Mouse (Mus musculus) gastrocnemius, postnatal 4 days (tissue): ENCODE measurements around the gene Rnf121. TPM values are rescaled to one million over a fixed set of nuclear protein-coding genes. Genes with fewer than 3 reads are reported as not detected.

Experiments
- DNase-seq, 2 experiments: peaks; one replicate each; pipeline ENCODE4 v3.0.0; 2021 to 2022; ENCODE audit warnings: low spot score in 2 of 2, mixed read lengths in 2 of 2
- long read RNA-seq, 2 experiments: library from polyadenylated mRNA; stranded (forward); transcript quantifications; one replicate each; pipeline ENCODE4 v2.0.0; 2021
- total RNA-seq, 2 experiments: library from RNA; stranded (reverse); gene quantifications; 2 replicates each; pipeline ENCODE4 v1.2.3; 2021

The Rnf121 gene
- 10 to 100 TPM; 27.4 to 31.3 TPM for total RNA-seq
- long read RNA-seq, experiment 1, transcript Rnf121-202 (9 exons, 2,249 nt) = major isoform, 34 of 38 reads
- long read RNA-seq, experiment 1, partial matches to known transcripts = 0 of 38 reads
- long read RNA-seq, experiment 1, other reads (novel, unspliced or antisense) = 1 of 38 reads
- long read RNA-seq, experiment 2, transcript Rnf121-202 (9 exons, 2,249 nt) = major isoform, 23 of 38 reads
- long read RNA-seq, experiment 2, partial matches to known transcripts = 2 of 38 reads
- long read RNA-seq, experiment 2, other reads (novel, unspliced or antisense) = 9 of 38 reads

GRCm38 (mm10) chr7:102065046-102065891 lies at the start of gene Rnf121, which contains the start of the genes Xndc1 and Xntrpc:
TSS of gene Rnf121 (minus strand) at chr7:102065469.
TSS of gene Xndc1 (plus strand) at chr7:102065511.
TSS of gene Xntrpc (plus strand) at chr7:102065713.
- peak; percentile 87 to 94 for DNase-seq

GRCm38 (mm10) chr7:102113151-102113729 lies 48.0 kb upstream of the Rnf121 start:
- DNase-seq = no peak

- DNase-seq = no peak
Measured at GRCm38 (mm10) chr7:102109746-102110145, 44.5 kb upstream of the Rnf121 start.

GRCm38 (mm10) chr7:102109171-102109570 lies 43.9 kb upstream of the Rnf121 start, which contains the start of gene Art5:
TSS of gene Art5 (minus strand) at chr7:102109489.
- DNase-seq = no peak

- DNase-seq = no peak
Measured at GRCm38 (mm10) chr7:102108206-102108605, 42.9 kb upstream of the Rnf121 start.

GRCm38 (mm10) chr7:102106700-102107141 lies 41.5 kb upstream of the Rnf121 start:
- peak in 1 of 2 experiments; percentile 15 for DNase-seq

GRCm38 (mm10) chr7:102104126-102104525 lies 38.9 kb upstream of the Rnf121 start:
- no peak for DNase-seq

- no peak for DNase-seq
Measured at GRCm38 (mm10) chr7:102103555-102103954, 38.3 kb upstream of the Rnf121 start.

GRCm38 (mm10) chr7:102102696-102103095 lies 37.4 kb upstream of the Rnf121 start:
- no peak for DNase-seq

GRCm38 (mm10) chr7:102102241-102102640 lies 37.0 kb upstream of the Rnf121 start:
- DNase-seq = no peak

- no peak for DNase-seq
Measured at GRCm38 (mm10) chr7:102101487-102101886, 36.2 kb upstream of the Rnf121 start, which contains the start of gene Art1. TSS of gene Art1 (plus strand) at chr7:102101743.

GRCm38 (mm10) chr7:102100868-102101267 lies 35.6 kb upstream of the Rnf121 start:
- no peak for DNase-seq

- DNase-seq = no peak
Measured at GRCm38 (mm10) chr7:102099760-102100661, 34.7 kb upstream of the Rnf121 start.

GRCm38 (mm10) chr7:102087336-102087735 lies 22.1 kb upstream of the Rnf121 start:
- DNase-seq = no peak

- no peak for DNase-seq
Measured at GRCm38 (mm10) chr7:102084041-102084696, 18.9 kb upstream of the Rnf121 start.

- no peak for DNase-seq
Measured at GRCm38 (mm10) chr7:102082816-102083215, 17.5 kb upstream of the Rnf121 start, which contains the start of gene Trpc2. TSS of gene Trpc2 (plus strand) at chr7:102083116.

GRCm38 (mm10) chr7:102081784-102082183 lies 16.5 kb upstream of the Rnf121 start:
- DNase-seq = no peak

GRCm38 (mm10) chr7:102080311-102080710 lies 15.0 kb upstream of the Rnf121 start:
- DNase-seq = no peak

- DNase-seq = peak in 1 of 2 experiments; percentile 31
Measured at GRCm38 (mm10) chr7:102078517-102078916, 13.2 kb upstream of the Rnf121 start.
